Mouse (Mus musculus) large intestine, adult 2 months (tissue): ENCODE data around the gene D630039A03Rik. TPM values are rescaled to one million over a fixed set of nuclear protein-coding genes. Genes with fewer than 3 reads are reported as not detected.

Experiments used
- DNase-seq: peaks from one replicate; pipeline ENCODE4 v3.0.0-alpha.2; 2012; ENCODE audit warnings: low read depth, low spot score
- WGBS: fragments of 180-500 bp; shearing (Covaris S2); methylation state at CpG from one replicate; pipeline ENCODE4 v1.1.7; 2018; 5-methylcytosine and 5-hydroxymethylcytosine counted together
- polyA plus RNA-seq: library from polyadenylated mRNA; depleted of rRNA; stranded (reverse); fragments of >200 nt; gene quantifications from 2 replicates; pipeline ENCODE4 v1.2.3, GENCODE M21; 2012; rRNA removed

Gene D630039A03Rik
- polyA plus RNA-seq, result 13.7 and 20.0 TPM in 2 replicates

DNA sequence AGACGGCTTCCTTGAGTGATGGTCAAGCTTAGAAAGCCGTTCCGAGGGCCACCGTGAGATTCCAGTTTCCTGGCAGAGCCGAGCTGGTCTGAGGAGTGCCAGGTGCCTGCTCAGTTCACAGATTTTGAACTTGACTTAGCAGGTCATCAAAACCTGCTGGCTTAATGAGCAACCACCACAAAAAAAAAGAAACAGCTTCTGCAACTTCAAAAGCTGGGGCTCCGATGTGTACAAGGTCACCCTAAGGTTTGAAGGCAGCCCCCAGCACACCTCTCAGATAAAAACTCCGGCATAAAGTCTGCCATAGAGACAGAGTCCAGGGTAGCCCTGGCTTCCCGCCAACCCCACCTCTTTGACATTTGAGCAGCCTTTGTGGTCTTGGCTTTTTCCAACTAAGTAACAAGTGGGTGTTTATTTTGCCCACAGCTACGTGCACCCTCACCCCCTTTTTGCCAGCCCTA is at the start of gene D630039A03Rik:
TSS of gene D630039A03Rik (minus strand) at position 97 of the 461 bp plus-strand sequence.
- DNase-seq, result no peak
- WGBS, result 9% methylated on average over 9 of the region's 9 CpGs

DNA sequence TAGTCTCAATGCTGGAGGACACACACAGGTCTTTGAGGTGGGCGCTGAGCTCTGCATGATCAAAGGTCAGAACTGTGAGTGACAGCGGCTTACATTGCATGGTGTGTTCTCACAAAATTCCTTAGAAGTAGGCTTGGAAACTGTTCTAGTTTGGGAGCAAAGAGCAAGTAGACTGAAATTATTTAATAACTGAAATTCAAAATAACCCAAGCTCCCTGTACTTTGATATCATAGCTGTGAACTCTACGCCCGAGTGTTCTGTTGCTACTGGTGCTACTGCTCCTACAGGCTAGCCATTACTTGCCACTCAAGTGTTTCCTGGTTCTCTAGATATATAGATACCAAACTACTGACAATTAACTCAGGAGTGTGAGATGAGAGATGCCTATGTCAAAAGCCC is 49.4 kb upstream of the D630039A03Rik start:
- no peak for DNase-seq
- WGBS, result 82% methylated on average over 4 of the region's 4 CpGs

DNA sequence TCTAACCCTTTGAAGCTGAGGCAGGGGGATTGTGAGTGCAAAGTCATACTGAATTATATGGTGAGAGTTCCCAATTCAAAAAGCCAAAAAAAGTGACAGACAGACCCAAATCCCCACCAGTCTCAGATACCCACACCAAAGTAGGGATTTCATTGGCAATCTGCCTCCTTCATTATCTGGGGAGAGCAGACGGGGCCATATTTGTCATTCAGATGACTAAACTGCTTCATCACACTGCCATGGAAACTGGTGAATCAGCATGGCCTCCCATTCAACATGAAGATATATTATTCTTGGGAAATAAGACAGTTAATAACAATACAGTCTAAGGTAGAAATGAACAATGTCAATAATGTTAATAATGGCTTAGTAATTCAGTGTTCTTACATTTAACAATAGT is 48.0 kb upstream of the D630039A03Rik start:
- WGBS, result 76% methylated on average over 1 of the region's 1 CpGs
- no peak for DNase-seq

DNA sequence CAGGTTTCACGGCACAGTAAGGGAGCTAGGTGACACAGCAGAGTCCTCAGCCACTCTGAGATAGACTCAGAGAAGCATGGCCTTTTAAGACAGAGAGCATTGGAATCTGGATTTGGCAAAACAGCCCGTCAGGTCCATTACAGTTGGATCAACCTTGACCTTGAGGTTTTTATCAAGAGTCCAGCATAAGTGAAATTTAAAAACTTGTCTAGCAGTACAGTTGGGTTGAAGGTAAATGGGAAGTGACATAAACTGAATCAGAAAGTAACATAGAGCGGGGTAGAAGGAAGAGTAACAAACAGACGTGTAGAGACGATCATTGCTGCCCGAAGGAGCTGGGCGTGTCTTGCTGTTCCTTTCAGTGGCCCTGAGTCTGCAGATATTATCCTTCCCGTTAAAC is 43.0 kb upstream of the D630039A03Rik start:
- no peak for DNase-seq
- WGBS, result 39% methylated on average over 8 of the region's 8 CpGs

- WGBS, result 30% methylated on average over 9 of the region's 9 CpGs
- DNase-seq, result no peak
Measured at GRCm38 (mm10) chr4:57958098-57958497, 42.0 kb upstream of the D630039A03Rik start.

DNA sequence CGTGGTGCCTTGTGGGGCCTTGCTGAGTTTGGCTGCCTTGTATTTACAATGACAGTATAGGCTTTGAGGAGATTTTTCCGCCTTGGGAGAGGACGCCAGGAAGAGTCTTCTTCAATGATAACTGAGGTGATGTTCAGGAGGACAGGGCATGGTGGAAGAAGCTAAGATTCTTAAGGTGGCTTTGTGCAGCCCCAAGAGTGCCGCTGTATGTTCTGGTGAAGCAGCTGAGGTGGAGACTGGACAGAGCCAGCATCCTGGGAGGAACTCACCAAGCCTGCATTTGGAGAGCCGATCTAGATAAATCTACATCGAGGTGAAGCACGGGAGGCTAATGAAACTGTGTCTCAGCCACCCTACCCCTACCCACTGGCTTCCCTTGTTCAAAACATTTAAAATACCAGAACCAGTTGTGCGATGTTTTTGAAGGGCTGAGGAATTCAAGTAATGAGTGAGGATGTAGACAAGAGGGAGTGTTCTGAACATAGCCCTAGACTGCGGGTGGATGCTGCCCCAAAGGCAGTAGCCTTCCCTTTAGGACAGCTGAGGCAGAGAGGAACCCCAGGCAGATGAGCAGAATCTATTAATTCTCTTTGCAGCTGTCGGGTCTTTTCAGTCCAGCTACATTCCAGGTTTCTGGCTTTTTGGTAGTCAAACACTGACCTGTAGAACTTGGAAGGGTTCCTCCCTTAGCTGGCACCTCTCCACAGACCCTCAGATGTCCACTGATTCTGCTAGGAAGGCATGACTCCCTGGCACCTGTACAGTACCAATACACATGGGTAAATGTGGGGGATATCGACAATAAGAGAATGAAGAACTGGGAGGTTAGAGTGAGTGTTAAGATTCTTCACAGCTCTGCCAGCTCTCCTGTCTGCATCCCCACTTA is 41.3 kb upstream of the D630039A03Rik start:
- DNase-seq, result no peak
- WGBS, result 19% methylated on average over 11 of the region's 11 CpGs

GRCm38 (mm10) chr4:57956029-57956960 is 40.2 kb upstream of the D630039A03Rik start, which contains the start of gene Txn1:
Gene Txn1, minus strand, starts transcription at chr4:57956411.
- under 1% methylated on average over 71 of the region's 71 CpGs for WGBS
- peak; percentile 97 for DNase-seq

DNA sequence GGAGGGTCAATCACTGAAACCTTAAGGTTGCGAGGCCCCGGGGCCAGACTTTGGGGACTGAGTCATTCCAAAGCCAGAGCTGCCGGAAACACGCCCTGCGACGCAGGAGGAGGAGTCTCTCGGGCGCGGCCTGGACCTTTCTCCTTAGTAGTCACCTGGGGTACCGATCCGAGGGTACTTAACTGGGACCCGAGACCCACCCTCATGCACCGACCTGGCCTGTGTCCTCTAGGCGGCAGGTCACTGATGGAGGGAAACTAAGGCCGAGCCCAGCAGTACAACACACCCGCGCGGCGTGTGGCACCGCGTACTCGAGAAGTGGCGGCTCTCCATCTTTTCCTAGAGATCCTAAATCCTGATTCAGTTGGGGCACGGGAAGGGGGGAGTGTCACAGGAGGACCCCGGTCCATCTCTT is 39.5 kb upstream of the D630039A03Rik start:
- no peak for DNase-seq
- under 1% methylated on average over 25 of the region's 25 CpGs for WGBS

DNA sequence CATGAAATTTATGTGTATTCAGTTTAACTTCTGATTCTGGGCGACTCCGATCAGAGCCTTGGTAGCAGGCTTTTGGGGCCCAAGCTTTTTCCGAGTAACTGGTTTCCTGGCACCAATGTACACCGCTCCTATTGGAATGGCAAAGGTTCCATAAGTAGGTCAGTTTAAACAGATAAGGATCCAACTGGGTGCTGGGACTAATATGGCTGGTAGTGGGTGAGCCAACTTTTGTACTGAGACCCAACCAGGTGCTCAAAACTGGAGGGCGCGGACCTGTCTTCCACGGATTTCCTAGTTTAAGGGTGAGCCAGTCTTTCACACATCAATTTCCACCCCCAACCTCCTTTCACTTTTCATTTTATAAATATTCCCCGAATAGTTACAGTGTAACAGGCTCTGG is 38.9 kb upstream of the D630039A03Rik start:
- WGBS, result 29% methylated on average over 8 of the region's 8 CpGs
- no peak for DNase-seq

DNA sequence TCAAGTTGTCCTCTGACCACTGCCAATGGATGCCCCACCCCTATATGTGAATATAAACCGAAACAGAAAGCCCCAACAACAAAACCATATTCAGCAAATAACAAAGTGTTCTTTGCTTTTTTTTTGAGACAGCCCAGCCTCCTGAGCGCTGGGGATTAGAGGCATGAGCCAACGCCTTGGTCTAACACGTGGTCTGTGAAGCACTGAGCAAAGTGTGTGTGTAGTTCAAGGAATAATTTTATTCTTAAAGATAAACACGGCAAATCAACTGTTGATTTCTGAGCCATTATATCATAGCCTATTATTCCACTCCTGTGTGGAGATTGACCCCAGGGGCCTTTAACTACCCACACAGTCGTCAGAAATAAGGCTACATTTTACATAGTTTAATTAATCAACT is 38.5 kb upstream of the D630039A03Rik start:
- no peak for DNase-seq
- 22% methylated on average over 6 of the region's 6 CpGs for WGBS

- 36% methylated on average over 7 of the region's 7 CpGs for WGBS
Measured at GRCm38 (mm10) chr4:57953796-57954195, 37.7 kb upstream of the D630039A03Rik start.

GRCm38 (mm10) chr4:57952891-57953290 is 36.8 kb upstream of the D630039A03Rik start:
- no peak for DNase-seq
- WGBS, result 46% methylated on average over 1 of the region's 1 CpGs

More at GRCm38 (mm10) chr4:57953796-57954195, 37.7 kb upstream of the D630039A03Rik start:
- no peak for DNase-seq

GRCm38 (mm10) chr4:57952416-57952815 is 36.3 kb upstream of the D630039A03Rik start:
- DNase-seq, result no peak
- WGBS, result 52% methylated on average over 3 of the region's 3 CpGs

GRCm38 (mm10) chr4:57949866-57950265 is 33.8 kb upstream of the D630039A03Rik start:
- 77% methylated on average over 6 of the region's 6 CpGs for WGBS
- DNase-seq, result no peak

- no peak for DNase-seq
- WGBS, result 53% methylated on average over 4 of the region's 4 CpGs
Measured at GRCm38 (mm10) chr4:57947476-57947875, 31.4 kb upstream of the D630039A03Rik start.

- 30% methylated on average over 10 of the region's 10 CpGs for WGBS
- no peak for DNase-seq
Measured at GRCm38 (mm10) chr4:57947036-57947435, 30.9 kb upstream of the D630039A03Rik start.

- DNase-seq, result no peak
- WGBS, result 79% methylated on average over 2 of the region's 2 CpGs
Measured at GRCm38 (mm10) chr4:57942892-57943291, 26.8 kb upstream of the D630039A03Rik start.

- DNase-seq, result no peak
- WGBS, result 82% methylated on average over 4 of the region's 4 CpGs
Measured at GRCm38 (mm10) chr4:57940631-57941030, 24.5 kb upstream of the D630039A03Rik start.

GRCm38 (mm10) chr4:57937292-57937691 is 21.2 kb upstream of the D630039A03Rik start:
- 81% methylated on average over 6 of the region's 6 CpGs for WGBS

GRCm38 (mm10) chr4:57934181-57934580 is 18.1 kb upstream of the D630039A03Rik start:
- 77% methylated on average over 5 of the region's 5 CpGs for WGBS
- no peak for DNase-seq

More at GRCm38 (mm10) chr4:57937292-57937691, 21.2 kb upstream of the D630039A03Rik start:
- no peak for DNase-seq
